Mouse (Mus musculus) embryo, embryonic 9.5 days (tissue): ENCODE measurements around the gene Brms1l.
"Not testable (repeated sequence)": the region's sequence is repeated elsewhere in the genome, so short reads cannot be mapped to it uniquely, and the experiment has no call there.

ENCODE experiments used
- DNase-seq: peaks from one replicate; pipeline ENCODE4 v3.0.0-alpha.2; 2017; ENCODE audit errors: extremely low spot score

Gene Brms1l

DNA sequence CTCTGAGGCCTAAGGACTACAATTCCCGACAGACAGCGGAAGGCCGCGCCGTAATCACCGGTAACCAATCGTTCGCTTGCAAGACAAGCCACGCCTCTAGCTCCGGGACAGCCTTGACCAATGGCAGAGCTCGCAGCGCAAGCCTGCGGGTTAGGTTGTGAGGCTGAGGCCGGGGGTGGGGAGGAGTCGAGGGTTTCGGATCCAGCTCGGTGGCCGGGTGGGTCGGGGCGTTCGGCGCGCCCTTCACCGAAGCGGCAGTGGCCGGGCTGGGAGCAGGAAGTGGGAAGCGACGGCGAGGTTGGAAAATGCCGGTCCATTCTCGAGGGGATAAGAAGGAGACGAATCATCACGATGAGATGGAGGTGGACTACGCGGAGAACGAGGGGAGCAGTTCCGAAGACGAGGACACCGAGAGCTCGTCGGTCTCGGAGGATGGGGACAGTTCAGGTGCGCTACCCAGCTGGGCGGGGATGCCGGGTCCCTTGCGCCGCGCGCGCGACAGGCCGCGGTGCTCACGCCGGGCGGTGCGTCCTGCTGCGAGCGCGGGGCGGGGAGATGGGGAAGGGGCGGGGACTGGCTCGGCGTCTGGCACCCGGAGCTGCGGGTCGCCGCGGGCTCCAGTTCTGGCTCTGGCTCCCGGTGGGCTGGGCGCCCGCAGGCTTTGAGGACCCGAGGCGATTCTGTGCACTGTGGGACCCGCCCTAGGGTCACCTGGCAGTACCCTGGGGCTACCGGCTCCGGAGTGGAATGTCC, at the start of gene Brms1l:
TSS of gene Brms1l (plus strand) at position 126 of the 753 bp plus-strand sequence.
- DNase-seq: peak; percentile 94

DNA sequence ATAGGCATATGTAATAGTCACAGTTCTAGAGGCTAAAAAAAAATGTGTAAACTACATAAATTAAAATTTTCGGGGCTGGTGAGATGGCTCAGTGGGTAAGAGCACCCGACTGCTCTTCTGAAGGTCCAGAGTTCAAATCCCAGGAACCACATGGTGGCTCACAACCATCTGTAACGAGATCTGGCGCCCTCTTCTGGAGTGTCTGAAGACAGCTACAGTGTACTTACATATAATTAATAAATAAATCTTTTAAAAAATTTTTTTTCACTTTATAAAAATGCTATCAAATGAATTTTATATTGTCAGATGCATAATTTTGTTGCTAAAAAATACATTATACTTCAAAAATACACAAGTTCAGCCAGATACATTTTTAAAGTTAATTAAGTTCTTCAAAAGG, 41.6 kb upstream of the Brms1l start:
- DNase-seq: not testable (repeated sequence)

GRCm38 (mm10) chr12:55797103-55797502, 39.0 kb upstream of the Brms1l start:
- DNase-seq: no peak

- DNase-seq: no peak
Measured at GRCm38 (mm10) chr12:55798745-55799144, 37.4 kb upstream of the Brms1l start.

DNA sequence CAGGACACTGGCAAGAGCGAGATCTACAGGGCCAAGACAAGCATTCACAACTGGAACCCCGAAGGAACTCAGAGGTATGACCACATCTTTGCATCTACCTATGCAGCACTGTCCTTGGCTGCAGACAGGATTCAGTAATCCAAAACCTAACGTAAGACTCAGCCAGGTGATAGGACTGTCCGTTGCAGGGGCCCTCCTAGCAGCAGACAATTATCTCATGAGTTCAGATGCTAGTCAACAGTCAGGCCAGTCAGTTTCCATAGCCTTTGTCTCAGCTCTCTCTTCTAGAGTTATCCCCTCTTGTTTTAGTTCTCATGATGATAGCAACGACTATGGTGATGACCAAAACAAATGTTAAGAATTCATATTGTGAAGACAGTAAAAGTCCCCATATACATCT, 36.0 kb upstream of the Brms1l start:
- DNase-seq: no peak

DNA sequence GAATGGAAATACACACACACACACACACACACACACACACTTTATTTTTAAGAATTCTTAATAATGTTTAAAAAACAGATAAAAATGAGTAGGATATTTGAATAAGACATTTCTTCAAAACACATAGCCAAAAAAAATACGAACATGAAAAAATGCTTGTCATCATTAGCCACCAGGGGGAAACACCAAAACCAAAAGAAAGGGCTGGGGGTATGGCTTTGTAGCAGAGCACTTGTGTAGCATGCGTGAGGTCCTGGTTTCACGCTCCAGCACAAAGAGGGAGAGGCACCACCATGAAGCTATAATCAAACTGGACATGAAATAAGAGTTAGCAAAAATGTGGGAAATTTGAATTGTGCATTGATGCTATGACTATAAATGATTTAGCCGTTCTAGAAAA, 35.0 kb upstream of the Brms1l start:
- no peak for DNase-seq

GRCm38 (mm10) chr12:55805035-55805434, 31.1 kb upstream of the Brms1l start:
- DNase-seq: no peak

DNA sequence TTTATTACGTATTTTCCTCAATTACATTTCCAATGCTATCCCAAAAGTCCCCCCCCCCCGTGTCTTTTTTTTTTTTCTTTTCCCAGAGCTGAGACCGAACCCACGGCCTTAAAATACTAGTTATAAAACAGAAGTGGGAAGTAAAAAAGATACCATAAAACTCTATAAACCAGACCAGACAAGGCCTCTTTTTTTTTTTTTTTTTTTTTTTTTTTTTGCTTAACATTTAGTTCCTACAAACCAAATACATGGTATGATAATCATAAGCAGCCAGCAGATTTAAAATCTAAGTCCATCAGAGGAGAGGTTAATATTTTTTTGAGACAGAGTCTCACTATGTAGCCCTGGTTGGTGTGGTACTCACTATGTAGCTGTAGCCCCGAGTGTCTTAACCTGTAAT, 19.6 kb upstream of the Brms1l start:
- no peak for DNase-seq

- DNase-seq: no peak
Measured at GRCm38 (mm10) chr12:55820119-55820660, 15.9 kb upstream of the Brms1l start.

DNA sequence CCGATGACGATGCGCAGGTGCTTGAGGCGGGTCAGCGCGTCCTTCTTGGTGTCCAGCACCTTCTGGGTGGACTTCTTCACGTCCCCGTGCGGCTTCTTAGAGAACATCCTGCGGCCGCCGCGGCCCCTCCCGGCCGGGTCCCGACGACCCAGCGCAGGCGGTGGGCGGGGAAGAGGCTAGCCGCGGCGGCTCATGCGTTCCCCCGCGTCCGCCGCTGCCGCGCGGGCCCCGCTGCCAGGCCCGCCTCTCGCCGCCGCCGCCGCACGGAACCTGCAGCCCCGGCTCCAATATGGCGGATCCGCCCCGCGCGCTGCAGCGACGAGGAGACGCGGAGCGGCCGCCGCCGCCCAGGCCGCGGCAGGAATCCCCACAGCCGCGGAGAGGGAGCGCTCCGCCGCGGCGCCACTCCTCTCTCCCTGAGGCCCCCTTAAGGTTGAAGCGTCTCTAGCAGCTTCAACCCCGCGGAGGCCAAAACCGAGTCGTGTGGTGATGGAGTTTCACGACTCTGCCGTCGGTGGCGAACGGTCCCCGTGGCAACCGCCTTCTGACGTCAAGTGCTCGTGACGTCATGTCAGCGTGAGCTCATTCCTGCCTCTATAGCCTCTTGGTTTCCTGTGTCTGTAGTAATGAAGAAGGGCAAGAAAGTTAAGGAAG, 15.3 kb upstream of the Brms1l start, which contains the start of gene Ralgapa1:
TSS of gene Ralgapa1 (minus strand) at position 507 of the 654 bp plus-strand sequence.
- peak; percentile 90 for DNase-seq

DNA sequence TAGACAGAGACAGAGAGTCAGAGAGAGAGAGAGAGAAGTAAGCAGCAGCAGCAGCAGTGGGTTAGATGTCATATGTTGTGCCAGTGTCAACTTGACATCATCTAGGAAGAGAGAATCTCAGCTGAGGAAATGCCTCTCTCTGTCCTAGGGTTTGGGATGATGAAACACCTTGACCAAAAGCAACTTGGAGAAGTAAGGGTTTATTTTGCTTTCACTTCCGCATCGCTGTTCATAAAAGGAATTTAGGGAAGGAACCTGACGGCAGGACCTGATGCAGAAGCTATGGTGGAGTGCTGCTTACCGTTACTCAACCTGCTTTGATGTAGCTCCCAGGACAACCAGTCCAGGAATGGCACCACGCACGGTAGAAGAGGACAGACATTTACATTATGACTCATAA, 12.1 kb upstream of the Brms1l start:
- no peak for DNase-seq

DNA sequence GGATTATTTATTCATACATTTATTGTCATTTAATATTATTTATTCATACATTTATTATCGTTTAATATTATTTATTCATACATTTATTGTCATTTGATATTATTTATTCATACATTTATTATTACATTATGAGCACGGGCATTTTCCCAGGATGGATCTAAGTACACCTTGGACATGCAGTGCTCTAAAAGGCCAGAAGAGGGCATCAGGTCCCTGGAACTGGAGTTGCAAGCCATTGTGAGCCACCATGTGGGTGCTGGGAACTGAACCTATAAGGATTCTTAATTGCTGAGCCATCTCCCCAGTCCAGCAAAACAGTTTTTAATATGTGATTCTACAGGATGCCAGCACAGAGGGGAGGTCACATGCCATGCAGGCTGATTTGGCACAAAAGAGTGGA, 10.6 kb upstream of the Brms1l start:
- no peak for DNase-seq

- DNase-seq: peak; percentile 59
Measured at GRCm38 (mm10) chr12:55831101-55831500, 5.0 kb upstream of the Brms1l start.

DNA sequence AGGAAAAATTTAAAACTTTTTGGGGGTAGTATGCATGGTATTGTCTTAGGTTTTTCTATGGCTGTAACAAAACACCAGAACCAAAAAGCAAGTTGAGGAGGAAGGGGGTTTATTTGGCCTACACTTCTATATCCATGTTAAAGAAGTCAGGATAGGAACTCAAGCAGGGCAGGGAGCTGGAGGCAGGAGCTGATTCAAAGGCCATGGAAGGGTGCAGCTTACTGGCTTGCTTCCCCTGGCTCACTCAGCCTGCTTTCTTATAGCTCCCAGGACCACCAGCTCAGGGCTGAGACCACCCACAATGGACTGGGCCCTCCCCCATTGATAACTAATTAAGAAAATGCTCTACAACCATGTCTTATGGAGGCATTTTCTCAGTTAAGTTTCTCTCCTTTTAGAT, 3.2 kb upstream of the Brms1l start:
- no peak for DNase-seq

DNA sequence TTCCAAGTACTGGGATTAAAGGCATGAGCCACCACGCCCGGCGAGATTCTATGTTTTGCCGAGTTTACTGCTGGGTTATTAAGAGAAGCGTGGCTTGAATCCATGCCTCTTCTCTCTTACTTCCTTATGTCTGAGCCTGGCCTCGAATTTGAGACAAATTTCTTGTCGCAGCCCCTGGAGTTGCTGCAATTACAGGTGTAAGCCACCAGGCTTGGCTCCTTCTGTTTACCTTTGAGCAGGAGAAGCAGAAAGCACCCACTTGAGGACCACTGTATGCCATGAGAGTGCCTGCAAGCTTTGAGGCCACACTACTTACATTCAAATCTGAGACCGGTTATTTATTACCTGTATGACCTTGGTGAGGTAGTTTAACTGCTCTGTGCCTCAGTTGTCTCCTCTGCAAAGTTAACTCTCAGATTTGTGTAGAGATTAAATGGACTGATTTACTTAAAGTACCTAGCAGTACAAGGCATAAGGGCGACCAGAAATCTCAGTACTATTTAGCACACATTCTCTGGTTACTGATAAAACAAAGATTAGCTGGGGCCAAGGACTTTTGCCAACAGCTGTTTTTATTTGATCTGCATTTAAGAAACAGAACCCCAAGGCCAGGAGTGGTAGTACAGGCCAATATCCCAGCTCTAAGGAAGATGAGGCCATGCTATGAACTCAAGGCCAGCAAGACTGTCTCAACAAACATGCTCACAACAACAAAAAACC, 2.1 kb upstream of the Brms1l start:
- no peak for DNase-seq

GRCm38 (mm10) chr12:55834891-55835290, 1.2 kb upstream of the Brms1l start:
- DNase-seq: no peak

- no peak for DNase-seq
Measured at GRCm38 (mm10) chr12:55835857-55836198, 296 bp upstream of the Brms1l start.

GRCm38 (mm10) chr12:55837495-55837894, 1.4 kb downstream of the Brms1l start:
- DNase-seq: no peak

DNA sequence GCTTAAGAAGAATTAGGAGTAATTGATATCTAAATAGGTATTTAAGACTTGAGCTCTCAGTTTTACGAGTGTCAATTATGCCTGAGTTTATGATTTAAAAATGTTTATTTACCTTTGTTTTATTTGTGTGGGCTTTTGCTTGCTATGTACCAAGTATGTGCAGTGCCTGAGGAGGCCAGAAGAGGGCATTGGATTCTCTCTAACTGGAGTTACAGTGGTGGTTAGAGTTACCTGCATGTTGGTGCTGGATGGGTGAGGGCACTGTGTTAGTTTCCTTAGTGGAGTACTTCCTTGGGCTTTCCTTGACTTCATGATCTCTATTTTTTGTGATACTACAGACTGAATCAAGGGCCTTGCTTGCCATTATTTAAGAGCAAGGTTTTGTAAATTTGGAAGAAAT, 10.6 kb downstream of the Brms1l start:
- DNase-seq: no peak

GRCm38 (mm10) chr12:55847851-55848250, 11.7 kb downstream of the Brms1l start:
- DNase-seq: no peak

- no peak for DNase-seq
Measured at GRCm38 (mm10) chr12:55850650-55851049, 14.5 kb downstream of the Brms1l start.
